Mouse (Mus musculus): ENCODE data around the gene Clybl.

- TF ChIP-seq POLR2A (IDR thresholded peaks at IDR 0.05; ENCODE audit: borderline replicate concordance, extremely low read depth, insufficient read depth, insufficient read length, poor library complexity, severe bottlenecking) (no peak), CTCF (IDR thresholded peaks at IDR 0.05; ENCODE audit: borderline replicate concordance, extremely low read depth, insufficient read depth, insufficient read length) (no peak)
Observed at GRCm38 (mm10) chr14:122322136-122322535, 140.6 kb downstream of the Clybl start.

Data from brain, embryonic 14.5 days (tissue).